In the genomic region with DNA sequence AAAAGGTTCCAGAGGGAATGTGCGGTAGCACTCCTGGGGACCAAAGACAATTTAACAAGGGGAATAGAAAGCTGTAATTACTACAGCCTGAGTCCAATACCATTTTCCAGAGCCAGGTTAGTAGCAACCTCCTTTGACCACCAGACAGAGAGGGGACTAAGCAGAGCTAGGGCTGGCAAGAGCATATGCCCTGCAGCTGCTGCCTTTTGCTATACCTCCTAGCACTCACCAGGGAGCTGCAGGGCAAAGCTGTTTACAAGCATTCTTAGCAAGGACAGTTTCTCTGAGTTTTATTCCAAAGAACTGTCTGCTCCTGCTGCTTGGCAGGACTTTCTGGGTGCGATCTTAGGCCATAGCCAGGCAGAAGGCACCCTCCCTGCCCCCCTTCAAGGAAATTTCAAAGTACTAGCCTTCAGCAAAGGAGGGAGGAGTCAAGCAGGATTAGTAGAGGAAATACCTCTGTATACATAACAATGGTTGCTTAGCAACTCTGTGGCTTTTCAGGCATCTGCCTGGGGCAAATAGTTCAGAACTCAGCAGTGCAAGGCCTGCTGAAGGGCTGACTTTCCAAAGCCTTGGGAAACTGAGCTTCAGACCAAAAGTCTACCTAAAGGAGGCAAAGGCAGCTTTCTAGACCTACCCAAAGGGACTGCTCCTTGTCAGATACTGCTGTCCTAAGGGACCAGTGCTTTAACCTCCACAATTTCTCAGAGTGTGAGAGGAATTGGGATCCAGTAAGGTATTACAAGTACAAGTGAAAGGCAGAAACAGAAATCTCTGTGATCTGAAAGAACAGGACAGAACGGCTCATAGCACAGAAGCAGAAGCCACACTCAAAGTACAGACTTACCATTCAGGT, we compare ENCODE assay signal across 10 mouse cellular contexts.
DNase-seq lines count a peak whose midpoint lies in the region; ATAC-seq and TF ChIP-seq lines count a peak whose summit lies in the region.
"Had no signal": no experiment of that assay in that cellular context is flagged by ENCODE, and none has a peak within 500 bp of the region (broad histone marks: within the 10 kb centered on the region; RNA-seq: fewer than 3 reads in every experiment).

No protein-coding gene starts in this region.

- no peak for TF ChIP-seq EP300 in stomach, postnatal 0 days (optimal IDR thresholded peaks at IDR 0.05)

- H3K4me1 ChIP-seq in lung, embryonic 15.5 days = no peaks in the 10 kb centered on the region
- no peaks in the 10 kb centered on the region for H3K4me1 ChIP-seq in embryonic facial prominence, embryonic 15.5 days
- H3K4me1 ChIP-seq in limb, embryonic 12.5 days (replicated peaks) = peaks cover 6% of the 10 kb centered on the region; the same call in 1 of the 2 replicates
- H3K4me1 ChIP-seq in stomach, postnatal 0 days (replicated peaks; ENCODE audit: control insufficient read depth, insufficient read depth) = no peaks in the 10 kb centered on the region

- no peak for DNase-seq in lung, postnatal 36 days
- no peak for DNase-seq in stomach, postnatal 0 days (ENCODE audit: low spot score)
- no peak for DNase-seq in layer of hippocampus, adult 8-10 months (ENCODE audit: low spot score in 2 of 2)
- no peak for DNase-seq in right cerebral cortex, postnatal 10 days (ENCODE audit: low spot score in 2 of 2)
- no peak for DNase-seq in heart, adult 9 months (ENCODE audit: low spot score in 2 of 2)
- DNase-seq: right cerebral cortex, postnatal 14 days had no signal

- H3K4me2 ChIP-seq in lung, embryonic 15.5 days = no peak overlapping the region
- H3K4me2 ChIP-seq in embryonic facial prominence, embryonic 15.5 days (replicated peaks) = no peak overlapping the region
- H3K4me2 ChIP-seq in limb, embryonic 12.5 days = no peak overlapping the region
- no peak overlapping the region for H3K4me2 ChIP-seq in stomach, postnatal 0 days (replicated peaks; ENCODE audit: low read depth)

- no peak overlapping the region for H3K9ac ChIP-seq in lung, embryonic 15.5 days
- no peak overlapping the region for H3K9ac ChIP-seq in embryonic facial prominence, embryonic 15.5 days
- H3K9ac ChIP-seq in limb, embryonic 12.5 days (replicated peaks) = no peak overlapping the region
- H3K9ac ChIP-seq in stomach, postnatal 0 days (ENCODE audit: low read length) = no peak overlapping the region

- H3K27ac ChIP-seq in lung, embryonic 15.5 days = no peak overlapping the region
- H3K27ac ChIP-seq in embryonic facial prominence, embryonic 15.5 days (replicated peaks) = no peak overlapping the region
- peak overlapping the region; percentile 53; the same call in 1 of the 2 replicates for H3K27ac ChIP-seq in limb, embryonic 12.5 days
- H3K27ac ChIP-seq in stomach, postnatal 0 days (replicated peaks) = no peak overlapping the region

- TF ChIP-seq CTCF in stomach, postnatal 0 days (IDR thresholded peaks at IDR 0.05; ENCODE audit: low read depth) = no peak

- no peaks in the 10 kb centered on the region for H3K9me3 ChIP-seq in lung, embryonic 15.5 days
- no peaks in the 10 kb centered on the region for H3K9me3 ChIP-seq in embryonic facial prominence, embryonic 15.5 days (replicated peaks)
- H3K9me3 ChIP-seq in limb, embryonic 12.5 days = no peaks in the 10 kb centered on the region
- no peaks in the 10 kb centered on the region for H3K9me3 ChIP-seq in stomach, postnatal 0 days (ENCODE audit: control insufficient read depth, low read length)

- WGBS in lung, embryonic 15.5 days = 48% methylated on average over 3 of the region's 3 CpGs
- WGBS in embryonic facial prominence, embryonic 15.5 days = 33% methylated on average over 3 of the region's 3 CpGs
- WGBS in limb, embryonic 12.5 days = 34% methylated on average over 3 of the region's 3 CpGs
- 39% methylated on average over 3 of the region's 3 CpGs for WGBS in stomach, postnatal 0 days

- ATAC-seq in lung, embryonic 15.5 days (ENCODE audit: borderline replicate concordance, extremely low read depth, low FRiP score, low TSS enrichment) = peak; percentile 14; the same call in 1 of the 2 replicates
- ATAC-seq in embryonic facial prominence, embryonic 15.5 days (ENCODE audit: insufficient number of reproducible peaks, low FRiP score, low TSS enrichment, low read depth) = peak; percentile 80; the same call in 1 of the 2 replicates
- ATAC-seq in limb, embryonic 12.5 days (ENCODE audit: insufficient number of reproducible peaks, insufficient read depth, low FRiP score, low TSS enrichment, low read depth) = peak; percentile 59; the same call in 1 of the 2 replicates
- 0 out of 2 replicates have a peak, but pooled peaks have one; percentile 42 for ATAC-seq in stomach, postnatal 0 days (ENCODE audit: low FRiP score, low TSS enrichment)
- ATAC-seq: activated CD4-positive, CD25-positive, alpha-beta regulatory T cell, adult 4 months had no signal

- H3K27me3 ChIP-seq in lung, embryonic 15.5 days = no peaks in the 10 kb centered on the region
- H3K27me3 ChIP-seq in embryonic facial prominence, embryonic 15.5 days = no peaks in the 10 kb centered on the region
- no peaks in the 10 kb centered on the region for H3K27me3 ChIP-seq in limb, embryonic 12.5 days
- H3K27me3 ChIP-seq in stomach, postnatal 0 days (ENCODE audit: control insufficient read depth, insufficient read depth, low read length) = no peaks in the 10 kb centered on the region

- H3K4me3 ChIP-seq in lung, embryonic 15.5 days = no peak overlapping the region
- no peak overlapping the region for H3K4me3 ChIP-seq in embryonic facial prominence, embryonic 15.5 days (replicated peaks)
- no peak overlapping the region for H3K4me3 ChIP-seq in limb, embryonic 12.5 days (replicated peaks)
- H3K4me3 ChIP-seq in stomach, postnatal 0 days (ENCODE audit: low read depth, low read length) = no peak overlapping the region

- no peaks in the 10 kb centered on the region for H3K36me3 ChIP-seq in lung, embryonic 15.5 days
- H3K36me3 ChIP-seq in embryonic facial prominence, embryonic 15.5 days = no peaks in the 10 kb centered on the region
- H3K36me3 ChIP-seq in limb, embryonic 12.5 days = no peaks in the 10 kb centered on the region
- no peaks in the 10 kb centered on the region for H3K36me3 ChIP-seq in stomach, postnatal 0 days (ENCODE audit: control insufficient read depth, insufficient read depth, low read length)

Comparison
In these comparisons a context has a peak if more than half of its experiments do, and no peak if none do; other contexts are left out.
1. ATAC-seq: peak in every context shown above with its lines; median percentile 80 in embryonic facial prominence, embryonic 15.5 days; 59 in limb, embryonic 12.5 days; 42 in stomach, postnatal 0 days; 14 in lung, embryonic 15.5 days.